Mouse (Mus musculus) olfactory bulb, adult 2 months (tissue): ENCODE measurements around the gene Itsn2.

Experiments
- CTCF ChIP-seq: fragments of 200-500 bp; IDR thresholded peaks from 2 replicates; pipeline ENCODE4 v1.5.1; 2012; ENCODE audit warnings: low read depth, mild to moderate bottlenecking, low read length, moderate library complexity; ENCODE audit not compliant: insufficient read depth
- POLR2A ChIP-seq: fragments of 200-500 bp; IDR thresholded peaks from 2 replicates; pipeline ENCODE4 v1.6.1; 2012; ENCODE audit warnings: mild to moderate bottlenecking, low read depth, low read length, moderate library complexity; ENCODE audit not compliant: insufficient read depth

DNA sequence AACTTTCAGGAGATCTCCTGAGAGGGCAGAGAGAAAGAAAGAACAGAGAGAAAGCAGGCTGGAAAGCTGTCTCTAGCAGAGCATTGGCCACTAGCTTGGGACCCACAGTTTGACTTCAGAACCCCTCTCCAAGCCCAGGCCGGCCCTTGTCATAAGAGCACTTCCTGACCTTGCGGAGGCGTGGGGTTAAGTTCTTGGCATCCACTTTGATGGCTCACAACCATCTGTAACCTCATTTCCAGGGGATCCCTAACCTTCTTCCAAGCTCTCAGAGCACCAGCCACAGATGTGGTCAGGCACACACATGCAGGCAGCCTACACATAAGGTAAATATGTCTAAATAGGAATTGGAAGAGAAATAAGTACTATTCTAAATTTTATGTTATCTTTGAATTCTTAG lies 35.0 kb upstream of the Itsn2 start:
- TF ChIP-seq POLR2A (no peak), CTCF (no peak)
